Mouse (Mus musculus) kidney, embryonic 15.5 days (tissue): ENCODE measurements around the gene Cd180. TPM values are rescaled to one million over a fixed set of nuclear protein-coding genes. Genes with fewer than 3 reads are reported as not detected.

Experiments used
- ATAC-seq: fragments of 200-750 bp; cut with Nextera tagmentation; replicated peaks from 2 replicates; pipeline ENCODE4 v1.8.0; 2017; ENCODE audit warnings: moderate TSS enrichment; ENCODE audit not compliant: low FRiP score
- H3K27ac ChIP-seq: fragments of 300-500 bp; sonication (generic); 2 replicates; pipeline ENCODE4 v1.5.1; 2015; ENCODE audit warnings: mild to moderate bottlenecking, inconsistent platforms
- H3K27me3 ChIP-seq: fragments of 300-500 bp; sonication (generic); 2 replicates; pipeline ENCODE4 v1.6.1; 2015; ENCODE audit warnings: inconsistent platforms
- H3K36me3 ChIP-seq: fragments of 300-500 bp; sonication (generic); 2 replicates; pipeline ENCODE4 v1.6.1; 2015; ENCODE audit warnings: inconsistent platforms
- H3K4me1 ChIP-seq: fragments of 300-500 bp; sonication (generic); 2 replicates; pipeline ENCODE4 v1.6.1; 2015; ENCODE audit warnings: inconsistent platforms
- H3K4me2 ChIP-seq: fragments of 300-500 bp; sonication (generic); 2 replicates; pipeline ENCODE4 v1.6.1; 2015; ENCODE audit warnings: moderate library complexity, mild to moderate bottlenecking, inconsistent platforms
- H3K4me3 ChIP-seq: fragments of 300-500 bp; sonication (generic); replicated peaks from 2 replicates; pipeline ENCODE4 v1.5.1; 2015; ENCODE audit warnings: mild to moderate bottlenecking, inconsistent platforms
- H3K9ac ChIP-seq: fragments of 300-500 bp; sonication (generic); 2 replicates; pipeline ENCODE4 v1.6.1; 2015; ENCODE audit warnings: mild to moderate bottlenecking, inconsistent platforms
- H3K9me3 ChIP-seq: fragments of 300-500 bp; sonication (generic); replicated peaks from 2 replicates; pipeline ENCODE4 v1.6.1; 2016; ENCODE audit warnings: inconsistent platforms
- WGBS: fragments of 180-500 bp; shearing (Covaris S2); methylation state at CpG from one replicate; pipeline ENCODE4 v1.1.7; 2015; ENCODE audit warnings: mixed read lengths; 5-methylcytosine and 5-hydroxymethylcytosine counted together
- polyA plus RNA-seq: library from polyadenylated mRNA; unstranded; fragments of >200 nt; fragmentation: Nextera tagmentation; extraction: Ambion mirVana; gene quantifications from 2 replicates; pipeline ENCODE4 v1.2.1, GENCODE M21; 2015

The Cd180 gene
- polyA plus RNA-seq, 1 experiment from 2014 or later = 0.40 TPM

- H3K36me3 ChIP-seq = no peaks in the 10 kb centered on the region
- no peak overlapping the region for H3K4me2 ChIP-seq
- H3K4me3 ChIP-seq = no peak overlapping the region
- H3K27ac ChIP-seq = no peak overlapping the region
- no peaks in the 10 kb centered on the region for H3K27me3 ChIP-seq
- peaks cover 4% of the 10 kb centered on the region; the same call in 1 of the 2 replicates for H3K4me1 ChIP-seq
- no peak for ATAC-seq
- H3K9me3 ChIP-seq = no peaks in the 10 kb centered on the region
- 76% methylated on average over 1 of the region's 1 CpGs for WGBS
- no peak overlapping the region for H3K9ac ChIP-seq
Measured at GRCm38 (mm10) chr13:102688121-102688520, 5.2 kb upstream of the Cd180 start.

- WGBS = 77% methylated on average over 6 of the region's 6 CpGs
- Histone ChIP-seq H3K4me1 (peaks cover 4% of the 10 kb centered on the region; the same call in 1 of the 2 replicates), H3K36me3 (no peaks in the 10 kb centered on the region)
Measured at GRCm38 (mm10) chr13:102689201-102690090, 3.9 kb upstream of the Cd180 start.

DNA sequence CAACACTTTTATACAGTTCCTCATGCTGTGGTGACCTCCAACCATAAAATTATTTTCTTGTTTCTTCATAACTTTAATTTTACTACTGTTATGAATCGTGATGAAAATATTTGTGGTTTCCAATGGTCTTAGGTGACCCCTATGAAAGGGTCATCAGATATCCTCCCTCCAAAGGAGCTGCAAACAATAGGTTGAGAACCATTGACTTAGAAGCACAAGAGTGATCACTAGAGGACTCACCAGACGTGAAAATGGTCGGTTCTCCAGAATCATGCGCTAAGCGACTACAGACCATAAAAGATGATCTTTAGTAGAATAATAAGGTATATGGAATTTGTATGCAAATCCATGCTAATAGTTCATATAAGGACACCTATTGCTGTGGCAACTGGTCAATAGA, 3.2 kb upstream of the Cd180 start:
- ATAC-seq = no peak
- no peak overlapping the region for H3K4me2 ChIP-seq
- WGBS = 86% methylated on average over 5 of the region's 5 CpGs
- H3K4me1 ChIP-seq = peaks cover 4% of the 10 kb centered on the region; the same call in 1 of the 2 replicates
- no peak overlapping the region for H3K4me3 ChIP-seq
- H3K36me3 ChIP-seq = no peaks in the 10 kb centered on the region
- no peaks in the 10 kb centered on the region for H3K9me3 ChIP-seq
- no peaks in the 10 kb centered on the region for H3K27me3 ChIP-seq
- no peak overlapping the region for H3K27ac ChIP-seq
- H3K9ac ChIP-seq = no peak overlapping the region

More at GRCm38 (mm10) chr13:102689201-102690090, 3.9 kb upstream of the Cd180 start:
- no peak overlapping the region for H3K9ac ChIP-seq
- H3K27ac ChIP-seq = no peak overlapping the region
- H3K27me3 ChIP-seq = no peaks in the 10 kb centered on the region
- no peaks in the 10 kb centered on the region for H3K9me3 ChIP-seq
- no peak for ATAC-seq
- no peak overlapping the region for H3K4me2 ChIP-seq
- no peak overlapping the region for H3K4me3 ChIP-seq

GRCm38 (mm10) chr13:102691408-102692150, 1.8 kb upstream of the Cd180 start:
- Histone ChIP-seq H3K4me2 (no peak overlapping the region), H3K9ac (no peak overlapping the region), H3K27me3 (no peaks in the 10 kb centered on the region), H3K36me3 (no peaks in the 10 kb centered on the region), H3K4me1 (peaks cover 4% of the 10 kb centered on the region; the same call in 1 of the 2 replicates), H3K4me3 (no peak overlapping the region), H3K9me3 (no peaks in the 10 kb centered on the region), H3K27ac (no peak overlapping the region)
- no peak for ATAC-seq
- 64% methylated on average over 11 of the region's 11 CpGs for WGBS

DNA sequence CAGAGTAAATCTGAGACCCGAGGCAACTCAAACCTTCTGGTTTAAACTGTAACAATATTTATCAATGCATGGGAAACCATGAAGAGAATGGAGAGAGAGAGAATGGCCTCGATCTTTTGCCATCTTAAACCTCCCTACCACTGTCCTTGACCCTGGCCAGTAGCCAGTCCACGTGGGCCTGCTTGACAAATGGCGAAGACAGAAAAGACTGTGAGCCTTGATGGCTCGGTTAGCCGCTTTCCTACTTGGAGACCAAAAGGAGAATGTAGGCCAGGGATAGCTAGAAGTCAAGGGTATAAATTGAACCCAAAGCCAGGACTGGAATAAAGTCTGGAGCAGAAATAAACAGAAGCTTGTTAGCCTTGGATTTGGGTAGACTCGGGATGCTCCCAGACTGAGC, 796 bp downstream of the Cd180 start:
- 89% methylated on average over 7 of the region's 7 CpGs for WGBS

GRCm38 (mm10) chr13:102695121-102695905, 2.0 kb downstream of the Cd180 start:
- H3K4me2 ChIP-seq = no peak overlapping the region
- WGBS = 65% methylated on average over 7 of the region's 7 CpGs
- no peak for ATAC-seq
- H3K9me3 ChIP-seq = no peaks in the 10 kb centered on the region
- no peak overlapping the region for H3K9ac ChIP-seq
- H3K4me3 ChIP-seq = no peak overlapping the region
- H3K27ac ChIP-seq = no peak overlapping the region
- H3K36me3 ChIP-seq = no peaks in the 10 kb centered on the region
- H3K27me3 ChIP-seq = no peaks in the 10 kb centered on the region
- peaks cover 18% of the 10 kb centered on the region for H3K4me1 ChIP-seq

More for the DNA sequence above, 796 bp downstream of the Cd180 start:
- H3K9ac ChIP-seq = no peak overlapping the region
- no peak overlapping the region for H3K4me2 ChIP-seq
- H3K4me3 ChIP-seq = no peak overlapping the region
- no peak overlapping the region for H3K27ac ChIP-seq
- peaks cover 13% of the 10 kb centered on the region for H3K4me1 ChIP-seq
- ATAC-seq = no peak
- H3K36me3 ChIP-seq = no peaks in the 10 kb centered on the region
- no peaks in the 10 kb centered on the region for H3K9me3 ChIP-seq
- no peaks in the 10 kb centered on the region for H3K27me3 ChIP-seq

GRCm38 (mm10) chr13:102698335-102698734, 5.0 kb downstream of the Cd180 start:
- no peaks in the 10 kb centered on the region for H3K36me3 ChIP-seq
- H3K4me2 ChIP-seq = peak overlapping the region; percentile 48
- H3K4me3 ChIP-seq = peak overlapping the region; percentile 1
- H3K9me3 ChIP-seq = no peaks in the 10 kb centered on the region
- WGBS = 31% methylated on average over 10 of the region's 10 CpGs
- ATAC-seq = no peak
- no peaks in the 10 kb centered on the region for H3K27me3 ChIP-seq
- H3K9ac ChIP-seq = no peak overlapping the region
- peak overlapping the region; percentile 66 for H3K27ac ChIP-seq
- peaks cover 14% of the 10 kb centered on the region for H3K4me1 ChIP-seq

DNA sequence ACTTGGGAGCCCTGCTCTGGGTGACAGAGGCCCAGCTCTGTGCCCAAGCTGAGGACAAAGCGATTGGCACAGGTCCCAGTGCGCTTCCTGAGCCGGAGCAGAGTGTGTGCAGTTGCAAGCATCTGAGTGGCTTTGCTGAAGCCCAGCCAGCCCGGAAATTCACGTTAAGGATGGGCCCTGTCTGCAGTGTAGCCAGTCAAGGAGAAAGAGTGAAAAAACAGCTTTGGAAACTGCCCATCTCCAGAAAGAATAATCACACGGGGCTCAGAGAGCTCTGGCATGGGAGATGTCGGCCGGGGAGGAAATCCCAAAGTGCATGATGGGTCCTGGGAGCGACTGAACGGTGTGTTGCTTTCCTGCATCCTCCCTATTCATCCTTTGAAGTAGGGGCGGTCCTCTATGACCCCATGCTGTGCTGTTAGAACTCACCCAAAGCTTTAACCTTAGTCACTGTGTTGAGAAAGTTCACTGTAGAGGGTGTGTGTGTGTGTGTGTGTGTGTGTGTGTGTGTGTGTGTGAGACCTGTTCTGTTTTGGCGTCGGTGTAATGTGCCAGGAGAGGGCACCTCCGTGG, 5.5 kb downstream of the Cd180 start:
- peak; percentile 87 for ATAC-seq
- peaks cover 14% of the 10 kb centered on the region for H3K4me1 ChIP-seq
- H3K4me2 ChIP-seq = peak overlapping the region; percentile 48
- no peaks in the 10 kb centered on the region for H3K27me3 ChIP-seq
- peak overlapping the region; percentile 23; the same call in 1 of the 2 replicates for H3K9ac ChIP-seq
- no peaks in the 10 kb centered on the region for H3K36me3 ChIP-seq
- no peaks in the 10 kb centered on the region for H3K9me3 ChIP-seq
- peak overlapping the region; percentile 66 for H3K27ac ChIP-seq
- peak overlapping the region; percentile 1 for H3K4me3 ChIP-seq
- WGBS = 35% methylated on average over 14 of the region's 14 CpGs

DNA sequence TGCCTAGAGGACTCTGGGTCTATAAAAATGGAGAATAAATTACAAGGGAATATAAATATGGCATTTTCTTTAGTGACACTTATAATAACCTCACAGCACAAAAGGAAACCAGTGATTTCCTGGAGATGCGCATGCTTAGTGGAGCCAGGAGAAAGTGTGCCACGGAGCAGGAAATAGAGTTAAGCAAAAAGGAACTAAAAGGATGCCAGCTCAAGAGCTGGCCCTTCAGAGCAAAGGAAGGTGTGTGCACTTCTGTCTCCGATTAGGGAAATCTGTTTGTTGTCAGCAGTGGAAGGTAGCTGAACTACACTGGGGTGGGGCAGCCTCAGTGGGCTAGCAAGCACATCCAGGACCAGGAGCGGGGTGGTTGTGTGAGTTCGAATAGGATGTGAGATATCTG, 6.8 kb downstream of the Cd180 start:
- Histone ChIP-seq H3K4me1 (peaks cover 14% of the 10 kb centered on the region), H3K27ac (0 out of 2 replicates have a peak overlapping the region, but pooled peaks have one; percentile 66), H3K9ac (no peak overlapping the region), H3K4me2 (no peak overlapping the region), H3K9me3 (no peaks in the 10 kb centered on the region), H3K27me3 (no peaks in the 10 kb centered on the region), H3K36me3 (no peaks in the 10 kb centered on the region), H3K4me3 (no peak overlapping the region)
- no peak for ATAC-seq
- WGBS = 81% methylated on average over 5 of the region's 5 CpGs

- H3K4me2 ChIP-seq = no peak overlapping the region
- H3K4me1 ChIP-seq = peaks cover 14% of the 10 kb centered on the region
- ATAC-seq = no peak
- no peaks in the 10 kb centered on the region for H3K27me3 ChIP-seq
- no peaks in the 10 kb centered on the region for H3K9me3 ChIP-seq
- no peak overlapping the region for H3K27ac ChIP-seq
- no peaks in the 10 kb centered on the region for H3K36me3 ChIP-seq
- WGBS = 78% methylated on average over 3 of the region's 3 CpGs
- no peak overlapping the region for H3K4me3 ChIP-seq
- no peak overlapping the region for H3K9ac ChIP-seq
Measured at GRCm38 (mm10) chr13:102700744-102701143, 7.4 kb downstream of the Cd180 start.

DNA sequence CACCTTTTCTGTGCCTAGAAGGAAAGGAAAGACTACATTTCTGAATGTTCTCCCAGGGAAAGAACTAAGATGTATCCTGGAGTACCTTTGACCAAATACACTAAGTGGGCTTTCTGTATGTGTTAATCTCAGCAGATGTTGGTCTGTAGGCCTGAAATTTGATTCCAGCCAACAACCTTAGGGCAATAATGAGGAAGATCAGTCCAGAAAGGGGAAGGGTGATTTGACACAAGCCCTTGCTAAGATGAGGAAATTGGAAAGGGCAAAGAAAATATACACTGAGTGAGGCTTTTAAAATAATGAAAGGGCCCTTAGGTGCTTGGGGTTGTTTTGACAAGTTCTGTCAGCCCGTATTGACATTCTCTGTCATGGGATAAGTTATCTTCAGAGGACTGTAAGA, 23.6 kb downstream of the Cd180 start:
- Histone ChIP-seq H3K27ac (no peak overlapping the region), H3K4me1 (no peaks in the 10 kb centered on the region), H3K4me2 (no peak overlapping the region), H3K27me3 (no peaks in the 10 kb centered on the region), H3K9me3 (no peaks in the 10 kb centered on the region), H3K36me3 (no peaks in the 10 kb centered on the region), H3K4me3 (no peak overlapping the region), H3K9ac (no peak overlapping the region)
- 65% methylated on average over 1 of the region's 1 CpGs for WGBS
- ATAC-seq = no peak
